Mouse (Mus musculus): Measurements from ENCODE around the gene L3hypdh.

DNA sequence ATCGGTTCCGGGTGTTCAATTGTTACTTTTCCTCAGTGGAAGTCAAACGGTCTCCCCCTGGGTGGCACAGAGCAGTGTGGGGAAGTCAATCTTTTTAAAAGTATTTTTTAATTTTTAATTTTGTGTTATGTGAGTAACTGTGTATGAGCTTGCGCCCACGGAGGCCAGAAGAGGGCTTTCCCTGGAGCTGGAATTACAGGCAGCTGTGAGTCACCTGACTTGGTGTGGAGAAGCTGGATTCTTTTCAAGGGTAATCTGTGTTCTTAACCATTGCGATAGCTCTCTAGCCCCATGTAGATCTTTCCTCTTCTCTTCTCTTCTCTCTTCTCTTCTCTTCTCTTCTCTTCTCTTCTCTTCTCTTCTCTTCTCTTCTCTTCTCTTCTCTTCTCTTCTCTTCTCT is 29.9 kb upstream of the L3hypdh start:
- TF ChIP-seq POLR2A (IDR thresholded peaks at IDR 0.05; ENCODE audit: low read depth, low read length) (no peak), CTCF (IDR thresholded peaks at IDR 0.05; ENCODE audit: extremely low read depth, insufficient read depth, insufficient read length, insufficient replicate concordance) (no peak)
